Mouse (Mus musculus): ENCODE measurements at regions not wholly inside any gene's neighbourhood (a gene's known extent, or its start where the extent isn't known, plus 50 kb on each side); places are given as distances from the start of the nearest gene placed in this dataset.
A peak's percentile ranks its signal among the peaks of the same experiment; 100 is the strongest.

DNA sequence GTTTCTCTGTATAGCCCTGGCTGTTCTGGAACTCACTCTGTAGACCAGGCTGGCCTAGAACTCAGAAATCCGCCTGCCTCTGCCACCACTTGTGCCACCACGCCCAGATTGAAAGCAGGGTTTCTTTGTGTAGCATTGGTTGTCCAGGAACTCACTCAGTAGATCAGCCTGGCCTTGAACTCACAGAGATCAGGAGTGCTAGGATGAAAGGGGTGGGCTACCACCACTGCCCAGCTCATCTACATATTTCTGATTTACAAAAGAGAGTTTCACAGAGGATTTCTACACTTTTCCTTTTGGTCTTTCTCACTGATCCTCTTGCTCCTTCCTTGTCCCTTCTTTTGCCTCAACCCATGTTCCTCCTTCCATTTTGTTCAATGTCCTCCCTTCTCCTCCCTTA is 53.1 kb upstream of the Lbx1 start:
- no peaks in the 10 kb centered on the region for H3K36me3 ChIP-seq (ENCODE audit: insufficient read depth, low read length)
- 76% methylated on average over 2 of the region's 2 CpGs for WGBS
- H3K9ac ChIP-seq (replicated peaks; ENCODE audit: low read length) = no peak overlapping the region
- no peaks in the 10 kb centered on the region for H3K9me3 ChIP-seq (ENCODE audit: low read length)
- H3K4me1 ChIP-seq (ENCODE audit: insufficient read depth, low read length) = peaks cover 6% of the 10 kb centered on the region
- no peak overlapping the region for H3K4me3 ChIP-seq (ENCODE audit: low read length)
- no peak overlapping the region for H3K4me2 ChIP-seq (replicated peaks; ENCODE audit: low read depth, low read length)
- ATAC-seq (ENCODE audit: low FRiP score, low TSS enrichment) = no peak
- H3K27me3 ChIP-seq (ENCODE audit: insufficient read depth, low read length) = peaks cover 18% of the 10 kb centered on the region
- H3K27ac ChIP-seq (ENCODE audit: low read length) = no peak overlapping the region

DNA sequence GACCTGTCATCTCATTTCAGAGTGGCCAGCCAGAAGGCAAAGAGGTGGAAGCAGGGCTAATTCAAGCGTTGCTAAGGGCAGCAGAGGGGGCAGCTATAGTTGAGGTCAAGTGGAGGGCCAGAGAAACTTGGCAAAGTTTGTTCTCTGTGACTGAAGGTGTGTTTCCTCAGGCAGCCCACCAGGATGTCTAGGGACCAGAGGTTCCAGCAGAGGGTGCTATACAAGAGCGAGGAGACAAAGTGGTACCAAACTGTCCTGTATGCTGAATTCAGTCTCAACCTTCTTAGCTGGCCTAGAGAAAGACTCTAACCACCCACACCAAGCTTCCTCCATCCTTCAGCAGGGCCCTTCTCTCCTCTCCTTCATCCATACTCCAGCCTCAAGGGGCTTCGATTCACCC is 62.2 kb upstream of the Lbx1 start:
- Histone ChIP-seq H3K4me2 (replicated peaks; ENCODE audit: low read depth, low read length) (no peak overlapping the region), H3K27ac (ENCODE audit: low read length) (no peak overlapping the region), H3K36me3 (ENCODE audit: insufficient read depth, low read length) (no peaks in the 10 kb centered on the region), H3K4me1 (ENCODE audit: insufficient read depth, low read length) (peaks cover 36% of the 10 kb centered on the region), H3K4me3 (ENCODE audit: low read length) (no peak overlapping the region), H3K9ac (replicated peaks; ENCODE audit: low read length) (no peak overlapping the region), H3K27me3 (ENCODE audit: insufficient read depth, low read length) (peaks cover 53% of the 10 kb centered on the region), H3K9me3 (ENCODE audit: low read length) (no peaks in the 10 kb centered on the region)
- no peak for ATAC-seq (ENCODE audit: low FRiP score, low TSS enrichment)
- WGBS = 38% methylated on average over 3 of the region's 3 CpGs

DNA sequence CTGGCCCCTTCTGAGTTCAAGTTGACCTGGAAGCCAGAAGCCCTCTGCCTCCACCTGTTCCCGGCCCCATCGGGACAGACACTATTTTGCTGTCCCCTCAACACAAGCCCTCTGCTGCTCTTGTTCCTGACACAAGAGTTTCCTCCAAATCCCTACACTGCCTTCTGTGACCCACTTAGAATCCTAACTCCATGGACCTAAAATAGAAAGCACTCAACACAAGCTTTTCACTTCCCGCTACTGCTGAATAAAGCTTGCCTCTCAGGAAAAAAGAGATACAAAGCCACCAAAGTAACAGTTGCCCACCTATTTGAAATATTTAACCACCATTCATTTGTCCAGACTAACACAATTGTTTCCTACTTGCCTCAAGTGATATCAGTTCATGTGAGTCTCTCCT is 63.7 kb upstream of the Lbx1 start:
- 82% methylated on average over 3 of the region's 3 CpGs for WGBS
- Histone ChIP-seq H3K4me3 (ENCODE audit: low read length) (no peak overlapping the region), H3K36me3 (ENCODE audit: insufficient read depth, low read length) (no peaks in the 10 kb centered on the region), H3K27ac (ENCODE audit: low read length) (no peak overlapping the region), H3K4me2 (replicated peaks; ENCODE audit: low read depth, low read length) (no peak overlapping the region), H3K4me1 (ENCODE audit: insufficient read depth, low read length) (peaks cover 27% of the 10 kb centered on the region), H3K9me3 (ENCODE audit: low read length) (no peaks in the 10 kb centered on the region), H3K27me3 (ENCODE audit: insufficient read depth, low read length) (peaks cover 59% of the 10 kb centered on the region), H3K9ac (replicated peaks; ENCODE audit: low read length) (no peak overlapping the region)
- ATAC-seq (ENCODE audit: low FRiP score, low TSS enrichment) = no peak

DNA sequence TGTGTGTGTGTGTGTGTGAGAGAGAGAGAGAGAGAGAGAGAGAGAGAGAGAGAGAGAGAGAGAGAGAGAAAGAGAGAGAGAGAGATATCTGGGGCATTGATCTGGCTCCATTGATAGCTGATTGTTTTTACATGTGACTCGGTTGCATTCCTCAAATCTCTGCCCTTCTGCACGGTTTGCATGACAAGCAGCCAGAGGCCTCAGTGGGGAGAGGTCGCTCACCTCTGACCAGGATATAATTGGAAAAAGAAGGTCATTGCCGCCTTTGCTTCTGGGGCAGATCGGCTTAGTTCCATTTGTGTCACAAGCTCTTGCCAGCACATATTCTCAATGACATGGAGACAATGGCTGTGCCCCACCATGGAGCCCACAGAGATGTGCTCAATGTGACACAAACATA is 63.8 kb upstream of the Btrc start:
- Histone ChIP-seq H3K36me3 (ENCODE audit: insufficient read depth, low read length) (no peaks in the 10 kb centered on the region), H3K9me3 (ENCODE audit: low read length) (no peaks in the 10 kb centered on the region), H3K9ac (replicated peaks; ENCODE audit: low read length) (no peak overlapping the region), H3K4me3 (ENCODE audit: low read length) (no peak overlapping the region), H3K4me2 (replicated peaks; ENCODE audit: low read depth, low read length) (no peak overlapping the region), H3K27me3 (ENCODE audit: insufficient read depth, low read length) (peaks cover 63% of the 10 kb centered on the region), H3K27ac (ENCODE audit: low read length) (no peak overlapping the region), H3K4me1 (ENCODE audit: insufficient read depth, low read length) (peaks cover 26% of the 10 kb centered on the region)
- WGBS = 58% methylated on average over 5 of the region's 5 CpGs
- no peak for ATAC-seq (ENCODE audit: low FRiP score, low TSS enrichment)

DNA sequence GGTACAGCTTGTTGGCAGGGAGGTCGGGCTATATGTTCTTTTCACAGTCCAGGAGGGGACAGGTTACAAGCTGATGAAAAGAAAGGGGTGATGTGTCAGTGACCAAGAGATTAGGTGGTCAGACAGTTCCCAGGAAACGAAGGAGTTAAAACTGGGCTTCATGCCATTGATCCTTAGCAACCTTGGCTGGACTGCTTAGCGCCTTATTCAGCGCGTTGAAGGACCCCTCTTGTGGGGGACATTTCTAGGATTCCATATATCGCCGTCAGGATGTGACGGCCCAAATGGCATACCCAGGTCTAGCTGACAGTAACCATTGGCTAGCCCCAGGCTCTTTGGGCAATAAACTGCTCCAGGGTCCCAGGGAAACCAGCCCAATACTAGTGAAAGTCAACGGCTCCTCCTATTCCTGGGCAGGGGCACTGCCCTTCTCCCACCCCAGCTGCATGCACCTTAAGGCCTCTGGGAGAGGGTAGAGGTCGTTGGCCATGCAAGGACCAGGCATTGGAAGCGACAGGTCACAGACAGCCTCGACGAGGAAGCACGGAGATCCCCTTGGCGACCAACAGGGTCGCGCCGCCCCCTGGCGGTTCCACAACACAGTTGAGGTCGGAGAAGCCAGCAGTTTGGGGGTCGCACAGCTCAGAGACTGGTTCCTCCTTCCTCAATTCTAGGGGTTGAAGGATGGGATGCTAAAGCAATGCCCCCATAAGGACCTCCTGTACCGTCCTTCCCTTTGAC is 62.7 kb upstream of the Btrc start:
- 4% methylated on average over 22 of the region's 22 CpGs for WGBS
- Histone ChIP-seq H3K4me1 (ENCODE audit: insufficient read depth, low read length) (peaks cover 17% of the 10 kb centered on the region), H3K9me3 (ENCODE audit: low read length) (no peaks in the 10 kb centered on the region), H3K4me2 (replicated peaks; ENCODE audit: low read depth, low read length) (peak overlapping the region; percentile 99), H3K36me3 (ENCODE audit: insufficient read depth, low read length) (no peaks in the 10 kb centered on the region), H3K27ac (ENCODE audit: low read length) (no peak overlapping the region), H3K9ac (replicated peaks; ENCODE audit: low read length) (peak overlapping the region; percentile 69), H3K4me3 (ENCODE audit: low read length) (peak overlapping the region; percentile 54), H3K27me3 (ENCODE audit: insufficient read depth, low read length) (peaks cover 60% of the 10 kb centered on the region)
- peak; percentile 46; the same call in 1 of the 2 replicates for ATAC-seq (ENCODE audit: low FRiP score, low TSS enrichment)

DNA sequence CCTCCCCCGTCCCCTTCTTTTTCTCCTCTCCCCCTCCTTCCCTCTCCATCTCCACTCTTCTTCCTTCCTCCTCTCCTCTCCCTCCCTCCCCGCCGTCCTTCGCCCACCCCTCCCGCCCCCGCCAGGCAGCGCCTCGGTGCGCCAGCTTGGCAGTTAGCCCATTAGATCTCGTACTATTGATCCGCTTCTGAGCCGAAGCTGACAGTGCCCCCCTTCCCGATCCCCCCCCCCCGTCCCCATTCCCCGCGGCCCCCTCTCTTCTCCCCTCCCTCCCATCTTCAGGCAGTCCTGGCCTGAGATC is 62.2 kb upstream of the Btrc start:
- H3K4me2 ChIP-seq (replicated peaks; ENCODE audit: low read depth, low read length) = peak overlapping the region; percentile 99
- no peak for ATAC-seq (ENCODE audit: low FRiP score, low TSS enrichment)
- no peak overlapping the region for H3K27ac ChIP-seq (ENCODE audit: low read length)
- peak overlapping the region; percentile 54 for H3K4me3 ChIP-seq (ENCODE audit: low read length)
- peak overlapping the region; percentile 69 for H3K9ac ChIP-seq (replicated peaks; ENCODE audit: low read length)
- 6% methylated on average over 7 of the region's 16 CpGs for WGBS
- peaks cover 17% of the 10 kb centered on the region for H3K4me1 ChIP-seq (ENCODE audit: insufficient read depth, low read length)
- H3K9me3 ChIP-seq (ENCODE audit: low read length) = no peaks in the 10 kb centered on the region
- no peaks in the 10 kb centered on the region for H3K36me3 ChIP-seq (ENCODE audit: insufficient read depth, low read length)
- peaks cover 56% of the 10 kb centered on the region for H3K27me3 ChIP-seq (ENCODE audit: insufficient read depth, low read length)

DNA sequence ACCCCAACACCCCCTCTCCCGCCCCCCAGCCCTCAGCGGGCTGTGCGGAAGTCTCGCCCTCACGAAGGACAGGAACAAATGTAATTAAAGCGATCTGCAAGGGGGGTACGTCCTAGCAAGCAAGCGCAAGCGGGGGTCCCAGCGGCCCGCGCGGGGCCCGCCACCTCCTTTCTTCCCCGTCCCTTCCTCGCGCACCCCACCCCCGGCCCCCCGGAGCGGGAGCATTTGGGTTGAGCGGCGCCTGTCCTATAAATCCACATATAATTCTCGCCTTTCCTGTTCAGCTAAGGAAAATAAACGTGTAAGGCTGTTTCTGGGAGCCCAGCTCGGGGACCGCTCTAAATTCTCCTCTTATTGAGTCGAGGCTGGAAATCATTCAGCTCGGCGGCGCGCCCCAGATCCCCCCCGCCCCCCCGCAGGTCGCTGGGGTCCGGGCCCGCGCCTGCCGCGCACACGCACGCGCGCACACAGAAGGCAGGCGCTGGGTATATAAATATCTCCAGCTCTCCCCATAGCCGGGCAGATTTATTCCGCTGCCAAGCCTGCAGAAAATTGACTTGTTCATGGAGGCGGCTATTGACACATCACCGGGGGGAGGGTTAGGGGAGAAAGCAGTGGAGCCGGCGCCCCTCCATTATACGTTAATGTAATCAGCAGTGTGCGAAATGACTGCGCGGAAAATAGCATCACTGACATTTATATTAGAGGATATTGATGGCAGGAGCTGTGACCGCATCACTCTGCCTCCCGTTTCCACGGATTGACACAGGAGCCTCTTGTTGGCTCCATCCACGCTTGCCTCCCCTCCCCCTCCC is 61.6 kb upstream of the Btrc start:
- Histone ChIP-seq H3K27me3 (ENCODE audit: insufficient read depth, low read length) (peaks cover 50% of the 10 kb centered on the region), H3K4me3 (ENCODE audit: low read length) (peak overlapping the region; percentile 54), H3K27ac (ENCODE audit: low read length) (peak overlapping the region; percentile 1; the same call in 1 of the 2 replicates), H3K9me3 (ENCODE audit: low read length) (no peaks in the 10 kb centered on the region), H3K4me1 (ENCODE audit: insufficient read depth, low read length) (peaks cover 17% of the 10 kb centered on the region), H3K4me2 (replicated peaks; ENCODE audit: low read depth, low read length) (peak overlapping the region; percentile 99), H3K36me3 (ENCODE audit: insufficient read depth, low read length) (no peaks in the 10 kb centered on the region), H3K9ac (replicated peaks; ENCODE audit: low read length) (peak overlapping the region; percentile 69)
- 0 out of 2 replicates have a peak, but pooled peaks have one; percentile 36 for ATAC-seq (ENCODE audit: low FRiP score, low TSS enrichment)
- under 1% methylated on average over 56 of the region's 58 CpGs for WGBS

DNA sequence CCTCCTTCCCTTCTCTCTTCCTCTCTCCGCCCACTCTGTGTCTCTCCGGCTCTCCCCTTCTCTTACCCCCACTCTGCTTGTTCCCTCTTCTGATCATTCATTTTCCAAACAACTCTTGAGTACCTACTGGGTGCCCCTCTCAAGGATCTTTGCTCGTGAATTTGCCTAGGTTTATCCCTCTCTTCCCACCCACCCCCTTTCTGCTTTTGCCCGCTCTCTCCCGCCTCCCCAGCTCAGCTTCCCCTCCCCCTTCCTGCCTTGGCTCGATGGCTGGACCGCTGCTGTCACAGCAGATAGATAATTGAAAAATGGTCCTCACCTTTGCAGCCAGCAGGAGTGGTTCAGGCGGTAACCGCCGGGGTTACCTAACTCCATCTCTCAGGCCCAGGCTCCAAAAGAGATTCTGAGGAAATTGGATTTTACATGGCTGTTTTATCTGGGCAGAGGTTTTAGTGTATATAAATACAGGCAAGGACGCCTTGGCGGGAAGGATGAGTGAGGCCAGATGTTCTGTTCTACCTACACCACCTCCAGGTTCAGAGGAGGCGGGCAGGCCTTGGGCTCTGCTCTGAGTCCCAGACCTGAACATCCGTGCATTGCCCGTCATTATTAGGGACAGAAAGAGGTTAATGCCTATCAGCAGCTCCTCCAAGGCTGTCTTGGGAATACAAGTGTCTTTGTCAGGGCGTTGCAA is 60.8 kb upstream of the Btrc start:
- Histone ChIP-seq H3K4me2 (replicated peaks; ENCODE audit: low read depth, low read length) (peak overlapping the region; percentile 99), H3K9ac (replicated peaks; ENCODE audit: low read length) (peak overlapping the region; percentile 33), H3K36me3 (ENCODE audit: insufficient read depth, low read length) (no peaks in the 10 kb centered on the region), H3K4me1 (ENCODE audit: insufficient read depth, low read length) (peaks cover 17% of the 10 kb centered on the region), H3K4me3 (ENCODE audit: low read length) (peak overlapping the region; percentile 54), H3K27ac (ENCODE audit: low read length) (no peak overlapping the region), H3K9me3 (ENCODE audit: low read length) (no peaks in the 10 kb centered on the region), H3K27me3 (ENCODE audit: insufficient read depth, low read length) (peaks cover 48% of the 10 kb centered on the region)
- 14% methylated on average over 16 of the region's 16 CpGs for WGBS
- ATAC-seq (ENCODE audit: low FRiP score, low TSS enrichment) = 0 out of 2 replicates have a peak, but pooled peaks have one; percentile 7

DNA sequence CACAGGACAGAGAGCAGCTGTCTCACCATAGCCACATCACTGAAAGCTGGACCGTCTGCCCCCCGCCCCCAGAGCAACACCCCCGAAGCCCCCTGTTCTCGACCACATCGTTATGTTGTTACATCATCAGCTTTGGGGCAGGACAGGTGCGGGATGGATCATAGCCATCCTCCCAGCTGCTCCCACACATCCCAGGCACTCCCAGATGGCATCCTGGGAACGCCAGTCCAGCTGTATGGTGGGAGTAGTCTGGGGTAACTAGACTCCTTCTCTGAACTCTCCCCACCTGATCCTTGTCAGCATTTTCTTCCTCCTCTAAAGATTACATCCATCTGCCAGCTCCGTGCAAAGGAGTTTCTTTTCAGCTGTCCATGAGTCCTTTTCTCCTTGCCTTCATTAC is 59.0 kb upstream of the Btrc start:
- Histone ChIP-seq H3K27ac (ENCODE audit: low read length) (no peak overlapping the region), H3K4me1 (ENCODE audit: insufficient read depth, low read length) (peaks cover 17% of the 10 kb centered on the region), H3K36me3 (ENCODE audit: insufficient read depth, low read length) (no peaks in the 10 kb centered on the region), H3K9ac (replicated peaks; ENCODE audit: low read length) (no peak overlapping the region), H3K4me2 (replicated peaks; ENCODE audit: low read depth, low read length) (peak overlapping the region; percentile 5; the same call in 1 of the 2 replicates), H3K27me3 (ENCODE audit: insufficient read depth, low read length) (peaks cover 38% of the 10 kb centered on the region), H3K4me3 (ENCODE audit: low read length) (no peak overlapping the region), H3K9me3 (ENCODE audit: low read length) (no peaks in the 10 kb centered on the region)
- 0 out of 2 replicates have a peak, but pooled peaks have one; percentile 29 for ATAC-seq (ENCODE audit: low FRiP score, low TSS enrichment)
- 5% methylated on average over 8 of the region's 8 CpGs for WGBS

All from kidney, embryonic 16.5 days (tissue).